11 mouse cellular contexts compared by ENCODE assay signal in the genomic region with DNA sequence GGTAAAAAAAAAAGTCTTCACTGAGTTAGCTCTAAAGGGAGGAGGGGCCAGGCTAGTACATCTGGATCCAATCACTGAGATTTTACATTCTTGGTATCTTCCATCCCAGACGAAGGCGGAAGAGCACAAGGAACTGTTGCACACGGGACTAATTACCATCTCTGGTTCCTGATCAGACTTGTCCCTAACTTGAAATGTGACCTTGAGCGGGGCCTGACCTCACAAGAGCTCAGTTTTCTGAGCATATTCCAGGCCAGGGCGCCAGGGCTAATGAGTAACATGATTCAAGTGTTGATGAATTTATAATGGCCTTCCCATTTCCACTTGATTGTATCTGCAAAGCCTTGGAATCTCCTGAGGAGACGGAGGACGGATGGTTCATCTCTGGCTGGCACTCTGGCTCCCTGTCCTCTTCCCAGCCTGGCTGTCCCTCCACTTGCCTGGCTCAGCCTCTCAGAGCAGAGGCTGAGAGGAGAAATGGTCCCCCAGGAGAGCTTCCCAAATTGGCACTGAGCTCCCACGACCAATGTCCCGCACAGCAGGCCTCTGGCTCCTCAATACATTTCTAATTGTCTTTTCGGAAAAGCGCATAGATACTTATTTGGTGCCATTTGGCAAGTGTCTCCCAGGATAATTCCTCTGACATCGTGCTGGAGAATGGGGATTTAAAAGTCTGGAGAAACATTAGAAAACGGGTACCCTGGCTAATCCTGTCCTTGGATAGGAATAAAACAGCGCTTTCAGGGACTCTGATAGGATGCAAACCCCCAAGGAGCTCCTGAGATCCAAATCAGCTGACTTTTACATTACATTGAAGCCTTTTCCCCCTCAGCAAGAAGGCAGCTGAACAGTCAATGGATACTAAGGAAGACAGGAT. TPM values are rescaled to one million over a fixed set of nuclear protein-coding genes. Genes with fewer than 3 reads are reported as not detected.
A peak's percentile ranks its signal among the peaks of the same experiment; 100 is the strongest.
DNase-seq lines count a peak whose midpoint lies in the region; ATAC-seq lines count a peak whose summit lies in the region.
"Had no signal": no experiment of that assay in that cellular context is flagged by ENCODE, and none has a peak within 500 bp of the region (broad histone marks: within the 10 kb centered on the region; RNA-seq: fewer than 3 reads in every experiment).

No protein-coding gene starts in this region.

- H3K9ac ChIP-seq in limb, embryonic 12.5 days (replicated peaks) = no peak overlapping the region
- H3K9ac ChIP-seq: liver, embryonic 14.5 days had no signal

- H3K4me1 ChIP-seq in heart, embryonic 10.5 days = peaks cover 35% of the 10 kb centered on the region
- H3K4me1 ChIP-seq in limb, embryonic 12.5 days (replicated peaks) = peaks cover 68% of the 10 kb centered on the region

- intact Hi-C loops in heart, postnatal 14 days (cut with DNase I) = no loop called here

- H3K9me3 ChIP-seq in heart, embryonic 10.5 days = no peaks in the 10 kb centered on the region
- H3K9me3 ChIP-seq in limb, embryonic 12.5 days = no peaks in the 10 kb centered on the region

- no peak overlapping the region for H3K4me3 ChIP-seq in heart, embryonic 10.5 days
- no peak overlapping the region for H3K4me3 ChIP-seq in limb, embryonic 12.5 days (replicated peaks)

- peaks cover 29% of the 10 kb centered on the region for H3K27me3 ChIP-seq in heart, embryonic 10.5 days (ENCODE audit: insufficient read depth, poor library complexity, severe bottlenecking)
- no peaks in the 10 kb centered on the region for H3K27me3 ChIP-seq in limb, embryonic 12.5 days

- no peak for ATAC-seq in limb, embryonic 12.5 days (ENCODE audit: insufficient number of reproducible peaks, insufficient read depth, low FRiP score, low TSS enrichment, low read depth)

- 0 out of 2 replicates have a peak overlapping the region, but pooled peaks have one; percentile 53 for H3K27ac ChIP-seq in heart, embryonic 10.5 days
- H3K27ac ChIP-seq in limb, embryonic 12.5 days = peak overlapping the region; percentile 83
- H3K27ac ChIP-seq: liver, embryonic 14.5 days had no signal

- no peak for DNase-seq in heart, embryonic 10.5 days (ENCODE audit: low spot score)
- DNase-seq in heart, postnatal 14 days = no peak
- DNase-seq in cerebellum, adult 18-20 months = peak; percentile 23 to 33
- DNase-seq in fat pad, adult 2 months (ENCODE audit: extremely low read depth, low read depth, low spot score) = peak; percentile 50
- no peak for DNase-seq in urinary bladder, postnatal 14 days (ENCODE audit: low spot score)
- no peak for DNase-seq in layer of hippocampus, postnatal 25 days (ENCODE audit: extremely low spot score in 1 of 2, low spot score in 1 of 2)
- no peak for DNase-seq in right cerebral cortex, adult 2 months (ENCODE audit: low spot score in 2 of 2)
- DNase-seq: heart, adult 18-20 months had no signal

- 39% methylated on average over 14 of the region's 14 CpGs for WGBS in heart, embryonic 10.5 days
- 19% methylated on average over 14 of the region's 14 CpGs for WGBS in limb, embryonic 12.5 days

- no peaks in the 10 kb centered on the region for H3K36me3 ChIP-seq in heart, embryonic 10.5 days
- H3K36me3 ChIP-seq in limb, embryonic 12.5 days = no peaks in the 10 kb centered on the region

- peak overlapping the region; percentile 24; the same call in 1 of the 2 replicates for H3K4me2 ChIP-seq in limb, embryonic 12.5 days

RNA-seq across cellular contexts. Expression of gene Tln2, which starts 58.1 kb away (rescaled TPM):
- 34.7 and 53.3 TPM in 2 replicates for polyA plus RNA-seq in heart, embryonic 10.5 days (2016; fragmentation: Nextera tagmentation; extraction: Ambion mirVana)
- total RNA-seq in heart, postnatal 14 days (2021) = 10 to 100 TPM; 77.2 to 87.0 TPM
- polyA plus RNA-seq in limb, embryonic 12.5 days (2016; fragmentation: Nextera tagmentation; extraction: Ambion mirVana) = 36.3 and 37.3 TPM in 2 replicates
- 100 to 1,000 TPM in 1 of 2 experiments, 10 to 100 TPM in 1; 89.9 to 104 TPM for total RNA-seq in layer of hippocampus, postnatal 25 days (2021)
- total RNA-seq: neutrophil, adult 5-6 weeks had no signal

Comparison
In these comparisons a context has a peak if more than half of its experiments do, and no peak if none do; other contexts are left out.
1. DNase-seq: peak in cerebellum, adult 18-20 months (2 of 2) and fat pad, adult 2 months (single experiment); none in heart, embryonic 10.5 days (single experiment), heart, postnatal 14 days (0 of 2), urinary bladder, postnatal 14 days (single experiment), layer of hippocampus, postnatal 25 days (0 of 2) and right cerebral cortex, adult 2 months (0 of 2).